Mouse (Mus musculus): ENCODE data around the gene Zfp821.

Gene Zfp821

DNA sequence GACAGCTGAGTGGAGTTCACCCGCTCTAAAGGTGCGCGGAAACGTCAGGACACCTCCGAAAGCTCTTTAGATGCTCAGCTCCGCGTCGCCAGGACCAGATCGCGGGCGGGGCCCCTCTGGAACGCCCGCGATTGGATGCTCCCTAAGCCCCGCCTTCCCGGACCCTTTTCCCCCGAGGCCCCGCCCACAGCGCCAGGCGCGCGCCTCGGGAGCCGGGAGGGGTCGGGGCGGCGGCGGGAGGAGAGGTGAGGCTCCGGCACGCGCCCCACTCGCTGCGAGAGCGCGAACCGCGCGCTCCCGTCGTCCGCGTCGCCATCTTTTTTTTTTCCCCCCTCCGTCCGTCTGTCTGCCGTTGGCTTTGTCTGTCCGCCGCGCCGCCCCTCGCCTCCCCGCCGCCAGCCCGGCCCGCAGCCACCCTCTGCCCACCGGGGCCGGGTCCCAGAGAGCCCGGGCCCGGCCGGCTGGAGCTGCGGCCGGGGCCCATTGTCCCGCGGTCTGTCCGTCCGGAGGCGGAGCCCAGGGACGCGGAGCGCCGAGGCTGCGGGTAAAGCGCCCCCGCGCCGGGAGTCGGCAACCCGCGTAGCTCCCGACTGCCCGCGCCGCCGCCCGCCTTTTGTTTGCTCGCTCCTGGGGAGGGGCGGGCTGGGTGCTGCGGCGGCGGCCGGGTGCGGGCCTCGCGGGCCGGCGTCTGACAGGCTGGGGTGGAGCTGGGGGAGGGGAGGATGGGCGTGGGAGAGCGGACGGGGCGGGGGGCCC, at the start of gene Zfp821:
Gene Zfp821 (plus strand): TSS at position 227 of the 756 bp plus-strand sequence.
- DNase-seq (ENCODE audit: low read depth in 1 of 2, low spot score in 2 of 2) = peak; percentile 42 to 60

DNA sequence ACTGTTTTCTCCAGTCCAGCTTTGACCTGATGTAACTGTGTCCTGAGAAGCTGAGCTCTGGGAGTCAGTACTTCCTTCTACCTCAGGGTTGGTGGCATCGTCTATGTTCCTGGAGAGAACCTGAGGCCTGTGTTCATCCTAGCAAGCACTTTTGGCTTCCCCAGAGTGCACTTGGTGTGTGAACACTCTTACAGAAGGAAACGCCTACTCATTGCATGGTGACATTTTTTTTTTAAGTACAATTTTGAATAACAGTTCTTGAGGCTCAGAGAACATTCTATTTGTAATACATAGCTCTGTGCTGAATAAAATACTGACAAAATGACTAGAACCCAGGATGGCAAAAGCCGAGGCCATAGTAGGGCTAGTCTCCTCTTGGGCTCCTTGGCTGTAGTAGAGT, 48.5 kb upstream of the Zfp821 start:
- no peak for DNase-seq (ENCODE audit: low read depth in 1 of 2, low spot score in 2 of 2)

DNA sequence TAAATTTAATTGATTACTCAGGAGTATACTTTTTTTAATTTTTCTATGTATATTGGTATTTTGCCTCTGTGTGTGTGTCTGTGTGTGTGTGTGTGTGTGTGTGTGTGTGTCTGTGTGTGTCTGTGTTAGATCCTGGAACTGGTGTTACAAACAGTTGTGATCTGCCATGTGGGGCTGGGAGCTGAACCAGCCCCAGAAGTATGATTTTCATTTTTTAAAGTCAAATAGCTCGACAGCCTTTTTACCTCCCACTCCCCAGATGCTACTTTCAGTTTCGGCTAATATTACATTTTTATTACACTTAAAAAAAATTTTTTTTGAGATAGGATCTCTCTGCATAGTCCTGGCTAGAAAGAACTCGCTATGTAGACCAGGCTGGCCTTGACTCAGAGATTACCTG, 43.0 kb upstream of the Zfp821 start:
- no peak for DNase-seq (ENCODE audit: low read depth in 1 of 2, low spot score in 2 of 2)

DNA sequence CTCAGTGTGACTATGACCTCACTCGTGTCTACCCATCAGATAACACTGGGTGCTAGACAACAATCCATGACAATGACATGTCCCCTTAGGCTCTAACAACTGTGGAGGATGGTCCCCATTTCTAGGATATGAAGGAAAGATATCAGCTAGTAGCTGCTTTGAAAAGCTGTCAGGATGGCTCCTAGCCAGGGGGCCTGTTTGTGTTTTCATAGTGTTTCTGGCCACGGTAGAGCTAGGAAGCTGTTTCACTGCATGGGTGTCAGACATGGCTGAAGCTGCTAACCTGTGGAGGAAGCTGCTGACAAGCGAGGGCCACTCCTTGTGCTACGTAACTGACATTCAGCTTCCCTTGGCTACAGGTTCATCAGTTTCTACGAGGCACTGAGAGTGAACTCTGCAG, 38.7 kb upstream of the Zfp821 start:
- DNase-seq (ENCODE audit: low read depth in 1 of 2, low spot score in 2 of 2) = no peak

DNA sequence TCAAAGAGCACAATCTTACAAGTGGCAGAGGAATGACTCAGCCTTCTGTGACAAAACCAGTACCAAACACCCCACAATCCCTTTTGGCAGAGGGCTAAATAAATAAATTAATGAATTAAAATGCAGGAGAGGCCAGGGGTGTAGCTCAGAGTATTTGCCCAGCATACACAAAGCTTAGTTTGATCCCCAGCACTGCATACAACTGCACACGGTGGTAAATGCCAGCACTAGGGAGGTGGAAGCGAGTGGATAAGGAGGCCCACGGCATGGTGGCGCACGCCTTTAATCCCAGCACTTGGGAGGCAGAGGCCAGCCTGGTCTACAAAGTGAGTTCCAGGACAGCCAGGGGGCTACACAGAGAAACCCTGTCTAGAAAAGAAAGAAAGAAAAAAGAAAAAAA, 32.7 kb upstream of the Zfp821 start:
- no peak for DNase-seq (ENCODE audit: low read depth in 1 of 2, low spot score in 2 of 2)

DNA sequence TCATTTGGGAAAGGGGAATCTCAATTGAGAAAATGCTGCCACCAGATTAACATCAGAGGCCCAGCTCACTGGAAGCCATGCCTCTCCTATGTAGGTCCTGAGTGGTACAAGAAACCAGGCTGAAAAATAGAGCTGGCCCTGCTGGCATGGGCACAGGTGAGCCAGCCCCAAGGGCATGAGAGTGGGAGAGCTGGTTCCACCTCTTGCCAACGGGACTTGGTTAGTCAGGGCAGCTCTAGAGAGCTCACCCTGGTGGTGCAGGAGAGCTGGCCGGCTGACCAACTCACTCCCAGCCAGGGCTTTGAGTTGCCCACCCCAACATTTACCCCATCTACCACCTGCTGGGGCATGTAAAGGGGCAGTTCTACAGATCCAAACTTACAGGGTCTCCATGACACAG, 31.8 kb upstream of the Zfp821 start:
- no peak for DNase-seq (ENCODE audit: low read depth in 1 of 2, low spot score in 2 of 2)

DNA sequence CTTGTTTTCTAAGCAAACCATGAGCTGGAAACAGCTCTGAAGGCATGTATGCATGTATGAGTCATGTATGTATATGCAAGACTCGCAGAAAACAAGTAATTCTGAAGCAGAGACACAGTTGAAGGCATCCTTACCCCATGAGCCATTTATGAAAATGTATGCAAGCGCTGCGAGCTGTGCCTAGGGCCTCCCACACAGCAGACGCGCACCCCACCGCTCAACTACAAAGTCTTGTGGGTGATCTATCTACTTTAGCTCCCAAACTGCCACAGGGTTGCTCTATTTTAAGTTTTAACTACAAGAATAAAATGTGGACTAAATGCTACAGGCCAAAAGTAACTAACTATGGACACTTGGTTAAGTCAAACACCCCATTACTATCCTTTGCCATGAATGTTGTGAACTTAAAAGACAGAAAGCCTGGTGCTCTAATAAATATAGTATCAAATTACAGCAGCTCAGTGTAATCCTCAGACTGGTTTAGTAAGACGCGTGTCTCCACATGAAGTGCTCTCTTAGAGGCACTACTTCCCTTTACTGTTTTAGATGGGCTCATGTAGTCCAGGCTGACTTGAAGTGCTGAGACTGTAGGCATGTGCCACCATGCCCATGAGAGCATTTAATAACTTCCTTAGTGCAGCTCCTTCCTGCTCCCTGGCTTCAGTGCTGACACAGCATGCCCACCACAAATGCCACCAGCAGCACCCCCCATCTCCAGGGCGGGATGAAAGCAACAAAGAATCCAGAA, 29.3 kb upstream of the Zfp821 start:
- DNase-seq (ENCODE audit: low read depth in 1 of 2, low spot score in 2 of 2) = no peak

DNA sequence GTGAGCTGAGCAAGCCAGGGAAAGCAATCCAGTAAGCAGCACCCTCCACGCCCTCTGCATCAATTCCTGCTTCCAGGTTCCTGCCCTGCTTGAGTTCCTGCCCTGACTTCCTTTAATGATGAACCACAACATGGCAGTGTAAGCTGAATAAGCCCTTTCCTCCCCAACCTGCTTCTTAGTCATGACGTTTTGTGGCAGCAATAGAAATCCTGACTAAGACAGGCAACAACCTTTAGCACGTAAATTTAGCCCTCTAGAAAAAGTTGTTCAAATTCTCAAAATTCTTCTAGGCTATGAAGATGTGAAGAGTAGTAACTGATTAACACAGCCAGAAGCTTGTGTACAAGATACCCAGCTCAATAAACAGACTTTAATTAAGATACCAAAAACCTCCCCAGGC, 23.8 kb upstream of the Zfp821 start:
- DNase-seq (ENCODE audit: low read depth in 1 of 2, low spot score in 2 of 2) = no peak

DNA sequence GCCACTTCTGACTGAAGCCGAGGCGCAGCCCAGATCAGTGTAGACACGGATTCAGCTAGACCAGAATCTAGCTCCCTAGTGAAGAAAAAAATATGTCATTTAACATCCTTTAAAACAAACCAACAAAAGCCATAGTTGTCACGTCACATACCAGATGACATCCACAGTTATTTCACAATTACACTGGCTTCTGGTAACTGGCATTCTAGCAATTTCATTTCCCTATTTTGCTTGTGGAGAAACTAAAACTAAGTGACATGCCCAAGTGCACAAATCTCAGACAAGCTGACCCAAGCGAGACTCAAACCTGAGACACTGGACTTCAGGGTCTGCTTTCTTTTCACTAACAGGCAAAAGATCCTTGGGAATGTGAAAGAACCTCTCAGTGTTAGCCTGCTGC, 23.2 kb upstream of the Zfp821 start:
- DNase-seq (ENCODE audit: low read depth in 1 of 2, low spot score in 2 of 2) = peak in 1 of 2 experiments; percentile 17

DNA sequence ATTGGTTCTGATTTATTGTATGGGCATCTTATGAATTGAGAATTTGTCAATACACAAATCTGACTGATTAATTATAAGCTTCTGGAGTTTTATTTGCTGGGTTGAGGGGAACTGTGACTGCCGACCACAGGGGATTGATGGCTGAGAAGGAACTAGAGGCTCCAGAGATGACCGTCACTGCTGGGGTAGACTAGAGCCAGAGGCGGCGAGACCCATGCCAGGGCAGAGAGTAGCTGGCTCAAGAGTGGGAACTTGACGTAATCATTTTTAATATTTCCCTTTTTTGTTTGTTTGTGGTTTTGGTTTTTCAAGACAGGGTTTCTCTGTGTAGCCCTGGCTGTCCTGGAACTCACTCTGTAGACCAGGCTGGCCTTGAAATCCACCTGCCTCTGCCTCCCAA, 18.1 kb upstream of the Zfp821 start:
- peak in 1 of 2 experiments; percentile 41 for DNase-seq (ENCODE audit: low read depth in 1 of 2, low spot score in 2 of 2)

DNA sequence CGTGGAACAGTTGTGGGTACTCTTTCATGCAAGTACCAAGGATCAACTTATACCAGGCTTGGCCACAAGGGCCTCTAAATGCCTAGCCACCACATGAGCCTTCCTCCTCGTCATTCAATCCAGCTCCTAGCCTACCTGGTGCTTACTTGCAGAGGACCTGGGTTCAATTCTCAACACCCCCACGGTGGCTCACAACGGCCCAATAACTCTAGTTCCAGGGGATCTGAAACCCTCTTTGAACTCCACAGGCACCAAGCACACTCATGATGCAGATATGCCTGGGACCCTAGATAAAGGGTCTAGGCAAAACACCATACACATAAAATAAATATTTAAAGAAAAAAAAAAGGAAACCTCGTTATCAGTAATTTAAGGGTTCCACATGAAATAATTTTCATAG, 13.6 kb upstream of the Zfp821 start:
- DNase-seq (ENCODE audit: low read depth in 1 of 2, low spot score in 2 of 2) = no peak

DNA sequence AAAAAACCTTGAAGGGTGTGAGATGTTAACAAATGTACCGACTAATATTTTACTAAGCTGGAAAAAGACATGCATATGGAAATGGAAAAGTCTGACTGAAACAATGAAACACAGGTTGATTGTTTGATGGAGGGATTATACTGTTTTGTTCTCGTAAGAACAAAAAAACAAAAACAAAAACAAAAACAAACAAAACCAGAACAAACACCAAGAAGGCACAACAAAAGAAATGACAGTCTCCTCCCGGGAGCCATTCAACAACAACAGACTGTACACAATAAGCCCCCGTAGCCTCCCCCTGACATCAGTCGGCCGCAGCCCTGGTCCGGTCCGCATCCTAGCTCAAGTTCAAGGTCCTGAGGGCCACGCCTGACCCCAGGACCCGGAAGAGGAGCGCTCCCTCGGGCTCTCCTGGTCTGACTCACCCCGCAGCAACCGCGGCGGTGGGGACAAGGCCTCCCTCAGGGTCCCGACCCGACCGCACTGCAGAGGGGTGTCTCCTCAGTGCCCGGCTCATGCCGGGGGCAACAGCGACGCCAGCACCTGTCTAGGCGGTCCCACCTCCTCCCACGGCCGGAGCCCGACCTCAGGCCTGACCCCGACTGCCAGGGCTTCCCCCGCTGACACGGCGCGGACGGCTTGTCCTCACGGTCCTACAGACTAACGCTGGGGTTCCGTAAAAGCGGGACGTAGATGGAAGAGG, 12.8 kb upstream of the Zfp821 start:
- DNase-seq (ENCODE audit: low read depth in 1 of 2, low spot score in 2 of 2) = peak in 1 of 2 experiments; percentile 46

DNA sequence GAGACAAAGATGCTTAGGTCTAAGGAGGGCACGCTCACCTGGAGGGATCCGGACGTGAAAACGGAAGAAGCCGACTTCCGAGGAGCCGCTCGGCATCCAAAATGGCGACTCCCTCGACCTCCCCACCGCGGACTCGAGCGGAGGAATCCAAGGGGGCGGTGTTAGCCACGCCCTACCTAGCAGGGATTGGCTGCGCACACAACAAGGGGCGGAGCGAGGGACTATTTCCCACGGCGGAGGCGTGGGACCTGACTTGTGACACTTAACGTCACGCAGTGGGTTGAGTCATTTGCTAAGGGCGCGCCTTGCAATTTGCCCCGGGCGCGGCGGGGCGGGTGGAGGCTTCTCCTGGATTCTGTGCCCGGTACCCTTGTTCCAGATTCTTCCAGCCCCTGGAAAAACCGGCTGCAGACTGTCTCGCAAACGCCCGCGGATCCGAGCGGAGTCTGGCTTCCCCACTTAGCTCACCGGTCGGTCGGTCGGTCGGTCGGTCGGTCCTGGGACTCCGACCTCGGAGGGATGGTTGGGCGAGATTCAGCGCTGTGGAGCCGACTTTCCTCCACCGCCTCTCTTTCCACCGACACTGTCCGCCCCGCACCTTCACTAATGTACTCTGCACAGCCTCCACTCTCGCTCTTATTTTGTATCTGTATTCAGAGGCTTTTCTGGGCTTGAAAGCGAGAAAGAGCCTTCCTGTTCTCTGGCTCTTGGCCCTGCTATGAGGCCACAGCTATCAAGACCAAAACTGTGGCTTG, 12.0 kb upstream of the Zfp821 start, which contains the start of gene Ist1:
Gene Ist1 (minus strand): TSS at position 115 of the 755 bp plus-strand sequence.
- peak; percentile 93 to 99 for DNase-seq (ENCODE audit: low read depth in 1 of 2, low spot score in 2 of 2)

DNA sequence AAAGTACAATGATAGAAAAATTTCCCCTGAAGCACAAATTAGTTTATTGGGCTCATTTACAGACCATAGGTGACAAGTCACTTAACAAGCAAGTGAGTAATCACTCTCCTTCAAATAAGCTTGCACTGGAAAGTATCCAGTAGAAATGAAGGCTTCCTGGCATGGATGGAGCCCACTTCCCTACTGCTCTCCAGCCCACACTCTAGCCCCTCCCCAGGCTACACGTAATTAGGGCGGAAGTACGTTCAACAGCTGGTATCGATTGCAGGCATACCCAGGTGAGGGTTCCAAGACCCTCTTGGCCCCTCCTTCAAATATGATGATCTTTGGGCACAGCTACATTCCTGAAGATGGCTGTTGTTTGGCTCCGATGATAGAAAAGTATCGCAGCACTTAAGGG, 11.2 kb upstream of the Zfp821 start:
- DNase-seq (ENCODE audit: low read depth in 1 of 2, low spot score in 2 of 2) = no peak

DNA sequence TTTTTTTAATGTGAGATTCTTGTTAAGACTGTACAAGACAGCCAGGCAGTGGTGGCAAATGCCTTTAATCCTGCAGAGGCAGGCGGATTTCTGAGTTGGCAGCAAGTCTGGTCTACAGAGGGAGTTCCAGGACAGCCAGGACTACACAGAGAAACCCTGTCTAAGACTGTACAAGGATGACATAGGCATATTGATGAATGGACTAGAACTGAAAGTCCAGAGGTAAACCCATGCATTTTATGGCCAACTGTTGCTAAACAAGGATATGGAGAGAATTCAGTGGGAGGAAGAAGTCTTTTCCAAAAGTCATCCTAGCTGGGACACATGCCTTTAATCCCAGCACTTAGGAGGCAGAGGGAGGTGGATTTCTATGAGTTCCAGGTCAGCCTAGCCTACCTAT, 7.6 kb upstream of the Zfp821 start:
- DNase-seq (ENCODE audit: low read depth in 1 of 2, low spot score in 2 of 2) = no peak

DNA sequence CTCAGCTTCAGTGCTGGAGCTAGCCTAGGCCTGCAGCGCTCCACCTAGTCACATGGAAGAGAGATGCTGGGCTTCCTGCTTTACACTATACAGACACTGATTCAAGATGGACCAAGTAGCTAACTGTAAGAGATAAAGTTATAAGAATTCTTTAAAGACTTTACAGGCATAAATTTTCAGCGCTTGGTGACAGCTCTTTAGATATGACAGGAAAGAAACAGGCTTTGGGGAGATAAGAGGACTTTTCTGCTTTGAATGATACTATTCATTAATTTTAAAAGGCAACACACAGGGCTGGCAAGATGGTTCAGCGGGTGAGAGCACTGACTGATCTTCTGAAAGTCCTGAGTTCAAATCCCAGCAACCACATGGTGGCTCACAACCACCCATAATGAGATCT, 6.9 kb upstream of the Zfp821 start:
- no peak for DNase-seq (ENCODE audit: low read depth in 1 of 2, low spot score in 2 of 2)

DNA sequence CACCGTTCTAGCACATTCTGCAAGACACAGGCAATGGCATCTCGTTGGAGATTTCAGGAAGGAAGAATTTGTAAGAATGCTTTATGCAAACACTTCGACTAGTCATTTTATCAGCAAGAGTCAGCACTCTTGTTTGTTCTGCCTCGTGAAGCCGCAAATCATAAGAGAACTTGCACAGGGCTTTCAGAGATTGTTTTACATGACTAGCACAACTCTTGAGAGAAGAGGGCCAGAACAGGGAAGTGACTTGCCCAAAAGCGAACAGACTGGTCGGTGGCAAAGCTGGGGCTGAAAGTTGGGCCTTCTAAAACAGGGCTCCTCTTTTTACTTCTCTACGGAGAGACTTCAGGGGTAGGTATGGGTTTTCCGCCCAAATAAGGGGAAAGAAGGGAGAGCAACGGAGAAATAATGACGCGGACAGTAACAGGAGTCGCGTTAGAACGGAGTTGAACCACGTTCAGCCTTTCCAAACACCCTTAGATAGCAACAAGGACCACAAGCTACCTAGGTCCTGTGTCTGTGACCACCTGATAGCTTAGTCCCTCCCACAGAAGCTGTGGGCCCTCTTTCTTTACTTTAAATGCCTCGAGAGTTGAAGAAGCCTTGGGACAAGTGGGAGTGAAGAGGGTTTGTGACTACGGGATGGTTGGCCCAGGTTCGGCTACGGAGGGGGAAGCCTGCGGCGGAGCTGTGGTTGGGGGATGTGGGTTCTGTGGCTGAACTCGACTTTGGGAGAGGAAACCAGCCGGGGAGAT, 604 bp upstream of the Zfp821 start:
- peak in 1 of 2 experiments; percentile 6 for DNase-seq (ENCODE audit: low read depth in 1 of 2, low spot score in 2 of 2)

DNA sequence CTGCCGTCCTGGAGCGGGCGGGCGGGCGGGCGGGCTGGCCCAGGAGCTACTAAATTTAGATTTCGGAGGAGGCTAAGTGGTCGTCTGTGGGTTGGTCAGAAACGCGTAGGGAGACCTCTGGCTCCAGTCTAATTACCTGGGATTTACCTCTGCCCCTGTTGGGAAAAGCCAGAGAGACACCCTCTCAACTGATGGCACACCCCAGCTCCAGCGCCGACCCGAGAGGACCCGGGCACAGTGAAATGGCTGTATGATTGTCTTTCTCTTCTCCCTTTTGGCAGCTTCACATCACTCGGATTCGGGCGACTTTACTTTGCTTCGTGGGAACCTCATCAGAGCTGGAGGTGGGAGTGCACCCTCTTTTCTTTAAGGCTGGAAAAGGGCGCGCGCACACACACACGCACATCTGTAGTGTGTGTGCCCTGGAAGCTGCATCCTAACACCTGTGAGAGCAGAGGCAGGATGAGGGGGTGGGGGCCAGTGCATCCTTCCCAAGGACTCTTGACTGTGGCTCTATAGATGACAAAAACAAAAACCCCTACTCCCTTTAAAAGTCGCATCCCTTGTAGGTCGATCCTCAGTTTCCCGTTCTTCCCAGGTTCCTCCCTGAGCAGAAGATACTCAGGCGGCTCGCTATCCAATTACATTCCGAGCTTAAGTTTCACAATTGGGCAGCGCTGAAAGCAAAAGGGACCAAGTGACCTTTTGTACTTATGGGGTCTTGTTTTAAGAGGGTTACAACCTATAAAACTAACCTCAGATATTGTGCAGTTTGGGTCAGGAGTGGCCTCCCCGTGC, 929 bp downstream of the Zfp821 start:
- DNase-seq (ENCODE audit: low read depth in 1 of 2, low spot score in 2 of 2) = no peak

DNA sequence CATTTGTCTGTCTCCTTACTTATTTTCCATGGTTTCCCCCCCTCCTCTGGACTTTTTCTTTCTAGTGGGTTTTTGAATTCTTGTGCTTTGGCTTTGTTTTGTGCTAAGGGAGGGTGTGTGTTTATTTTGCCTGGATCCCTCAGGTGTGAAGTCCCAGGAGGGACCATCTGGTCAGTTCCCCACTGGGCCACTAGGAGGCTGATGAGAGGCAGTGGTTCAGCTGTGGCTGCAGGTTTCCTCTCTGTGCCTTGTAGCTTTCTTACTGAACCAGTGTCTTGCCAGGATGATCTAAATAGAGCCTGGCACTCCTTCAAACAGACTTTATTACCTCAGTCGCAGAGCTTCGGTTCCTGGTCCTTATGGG, 1.5 kb downstream of the Zfp821 start:
- DNase-seq (ENCODE audit: low read depth in 1 of 2, low spot score in 2 of 2) = peak in 1 of 2 experiments; percentile 60

DNA sequence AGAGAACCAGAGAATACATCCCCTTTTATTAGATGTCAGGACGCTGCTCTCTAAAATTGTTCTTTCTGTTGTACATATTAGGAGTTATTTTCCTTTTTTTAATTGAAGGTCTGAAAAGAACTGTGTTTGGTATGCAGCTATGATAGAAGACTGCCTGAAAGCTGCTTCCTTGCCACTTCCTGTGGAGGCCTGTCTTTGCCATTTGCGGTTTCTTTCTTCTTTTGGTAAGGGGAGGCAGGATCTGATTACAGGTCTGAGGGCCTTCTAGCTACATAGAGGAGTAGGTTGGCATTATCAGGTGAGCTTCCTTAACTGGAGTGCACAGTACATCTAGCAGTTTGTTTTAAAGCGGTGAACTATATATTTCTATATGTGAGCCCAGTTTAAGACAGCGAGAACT, 2.6 kb downstream of the Zfp821 start:
- no peak for DNase-seq (ENCODE audit: low read depth in 1 of 2, low spot score in 2 of 2)

All from monocyte, adult 2 months (primary cell).